Mouse (Mus musculus) kidney, adult 2 months (tissue): Measurements from ENCODE around the gene Inka2.

ENCODE experiments used
- CTCF ChIP-seq: fragments of 200-500 bp; conservative IDR thresholded peaks from 2 replicates; pipeline ENCODE4 v1.5.1; 2011; ENCODE audit warnings: low read depth, mild to moderate bottlenecking, control low read depth, low read length, moderate library complexity, mixed read lengths; ENCODE audit not compliant: insufficient read depth, insufficient read length
- POLR2A ChIP-seq: fragments of 200-500 bp; IDR thresholded peaks from one replicate; pipeline ENCODE4 v1.6.1; 2011; ENCODE audit warnings: low read depth, low read length, control low read depth

GRCm38 (mm10) chr3:105693327-105694080 lies 10.9 kb upstream of the Inka2 start:
- TF ChIP-seq POLR2A (no peak), CTCF (no peak)
